Mouse (Mus musculus) midbrain, embryonic 15.5 days (tissue): ENCODE measurements around the gene Ilf2. TPM values are rescaled to one million over a fixed set of nuclear protein-coding genes. Genes with fewer than 3 reads are reported as not detected.

ENCODE experiments used
- ATAC-seq: fragments of 200-750 bp; cut with Nextera tagmentation; replicated peaks from 2 replicates; pipeline ENCODE4 v1.8.0; 2017; ENCODE audit warnings: moderate TSS enrichment
- H3K27ac ChIP-seq: fragments of 300-500 bp; sonication (generic); 2 replicates; pipeline ENCODE4 v1.5.1; 2015; ENCODE audit warnings: mild to moderate bottlenecking, inconsistent platforms
- H3K27me3 ChIP-seq: fragments of 300-500 bp; sonication (generic); replicated peaks from 2 replicates; pipeline ENCODE4 v1.6.1; 2015; ENCODE audit warnings: inconsistent platforms
- H3K36me3 ChIP-seq: fragments of 300-500 bp; sonication (generic); replicated peaks from 2 replicates; pipeline ENCODE4 v1.6.1; 2015; ENCODE audit warnings: inconsistent platforms
- H3K4me1 ChIP-seq: fragments of 300-500 bp; sonication (generic); 2 replicates; pipeline ENCODE4 v1.6.1; 2015; ENCODE audit warnings: inconsistent platforms
- H3K4me2 ChIP-seq: fragments of 300-500 bp; sonication (generic); 2 replicates; pipeline ENCODE4 v1.6.1; 2015; ENCODE audit warnings: inconsistent platforms, mild to moderate bottlenecking, moderate library complexity
- H3K4me3 ChIP-seq: fragments of 300-500 bp; sonication (generic); 2 replicates; pipeline ENCODE4 v1.5.1; 2015; ENCODE audit warnings: mild to moderate bottlenecking, inconsistent platforms
- H3K9ac ChIP-seq: fragments of 300-500 bp; sonication (generic); 2 replicates; pipeline ENCODE4 v1.6.1; 2015; ENCODE audit warnings: mild to moderate bottlenecking, inconsistent platforms
- H3K9me3 ChIP-seq: fragments of 300-500 bp; sonication (generic); 2 replicates; pipeline ENCODE4 v1.6.1; 2016; ENCODE audit warnings: inconsistent platforms
- WGBS: fragments of 180-500 bp; shearing (Covaris S2); methylation state at CpG from one replicate; pipeline ENCODE4 v1.1.7; 2015; ENCODE audit warnings: mixed read lengths; 5-methylcytosine and 5-hydroxymethylcytosine counted together
- polyA plus RNA-seq: library from polyadenylated mRNA; unstranded; fragments of >200 nt; fragmentation: Nextera tagmentation; extraction: Ambion mirVana; gene quantifications from 2 replicates; pipeline ENCODE4 v1.2.1, GENCODE M21; 2015

Gene Ilf2
- polyA plus RNA-seq, 1 experiment from 2014 or later, result 263 TPM

- peak overlapping the region; percentile 49 for H3K4me2 ChIP-seq
Measured at GRCm38 (mm10) chr3:90445417-90446200, 30.3 kb upstream of the Ilf2 start.

GRCm38 (mm10) chr3:90446389-90447122, 29.4 kb upstream of the Ilf2 start:
- Histone ChIP-seq H3K27ac (peak overlapping the region; percentile 81), H3K4me1 (peaks cover 16% of the 10 kb centered on the region), H3K9me3 (no peaks in the 10 kb centered on the region), H3K27me3 (no peaks in the 10 kb centered on the region), H3K4me3 (peak overlapping the region; percentile 28), H3K9ac (peak overlapping the region; percentile 31; the same call in 1 of the 2 replicates), H3K4me2 (peak overlapping the region; percentile 49), H3K36me3 (no peaks in the 10 kb centered on the region)
- peak; percentile 93 for ATAC-seq
- WGBS, result under 1% methylated on average over 17 of the region's 17 CpGs

More at GRCm38 (mm10) chr3:90445417-90446200, 30.3 kb upstream of the Ilf2 start:
- no peaks in the 10 kb centered on the region for H3K9me3 ChIP-seq
- no peak overlapping the region for H3K9ac ChIP-seq
- peak overlapping the region; percentile 81 for H3K27ac ChIP-seq
- WGBS, result 67% methylated on average over 11 of the region's 11 CpGs
- no peak for ATAC-seq
- H3K36me3 ChIP-seq, result no peaks in the 10 kb centered on the region
- H3K27me3 ChIP-seq, result no peaks in the 10 kb centered on the region
- H3K4me3 ChIP-seq, result no peak overlapping the region
- peaks cover 16% of the 10 kb centered on the region for H3K4me1 ChIP-seq

GRCm38 (mm10) chr3:90447123-90447494, 28.8 kb upstream of the Ilf2 start:
- Histone ChIP-seq H3K27me3 (no peaks in the 10 kb centered on the region), H3K4me1 (peaks cover 16% of the 10 kb centered on the region), H3K4me3 (peak overlapping the region; percentile 28), H3K9me3 (no peaks in the 10 kb centered on the region), H3K27ac (peak overlapping the region; percentile 81), H3K36me3 (no peaks in the 10 kb centered on the region), H3K9ac (no peak overlapping the region), H3K4me2 (peak overlapping the region; percentile 49)
- 33% methylated on average over 7 of the region's 7 CpGs for WGBS
- peak; percentile 46 for ATAC-seq

DNA sequence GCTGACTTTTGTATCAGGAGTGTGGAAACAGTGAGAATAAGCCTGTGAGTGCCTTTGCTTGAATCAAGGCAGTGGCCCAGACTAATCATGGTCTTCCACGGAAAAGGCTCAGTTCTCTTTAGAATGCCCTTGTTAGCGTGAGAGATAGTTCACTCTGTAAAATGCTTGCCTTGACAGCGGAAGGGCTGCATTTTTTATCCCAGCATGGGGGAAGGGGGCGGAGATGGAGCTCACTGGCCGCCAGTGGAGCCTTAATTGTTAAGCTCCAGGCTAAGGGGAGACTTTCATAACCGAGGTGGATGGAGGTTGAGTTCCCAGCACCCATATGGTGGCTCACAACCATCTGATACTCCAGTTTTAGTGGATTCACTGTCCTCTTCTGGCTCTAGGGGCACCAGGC, 27.3 kb upstream of the Ilf2 start:
- H3K4me1 ChIP-seq, result peaks cover 16% of the 10 kb centered on the region
- no peak overlapping the region for H3K27ac ChIP-seq
- H3K4me2 ChIP-seq, result no peak overlapping the region
- no peaks in the 10 kb centered on the region for H3K36me3 ChIP-seq
- no peak for ATAC-seq
- H3K9me3 ChIP-seq, result no peaks in the 10 kb centered on the region
- no peak overlapping the region for H3K9ac ChIP-seq
- 31% methylated on average over 6 of the region's 6 CpGs for WGBS
- H3K4me3 ChIP-seq, result no peak overlapping the region
- H3K27me3 ChIP-seq, result no peaks in the 10 kb centered on the region

DNA sequence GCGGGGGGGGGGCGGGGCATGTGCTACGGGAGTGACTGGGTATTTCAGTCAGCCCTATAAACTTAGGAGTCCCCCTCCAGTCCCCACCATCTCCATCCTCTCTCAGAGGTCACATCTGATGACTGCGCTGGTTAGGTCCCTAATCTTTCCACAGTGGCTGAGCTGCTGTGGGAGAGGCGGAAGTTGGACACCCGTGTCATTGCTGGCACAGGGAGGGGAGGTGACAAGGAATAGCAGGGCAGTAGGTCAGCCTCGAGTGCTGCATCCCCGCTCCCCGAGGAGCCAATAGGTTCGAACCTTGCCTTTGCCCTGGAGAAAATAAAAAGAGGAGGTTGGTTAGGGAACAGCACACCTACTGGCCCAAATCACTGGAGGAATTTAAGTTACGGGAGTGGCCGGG, 25.1 kb upstream of the Ilf2 start:
- Histone ChIP-seq H3K9me3 (no peaks in the 10 kb centered on the region), H3K4me1 (peaks cover 11% of the 10 kb centered on the region), H3K4me3 (no peak overlapping the region), H3K9ac (no peak overlapping the region), H3K4me2 (no peak overlapping the region), H3K27me3 (no peaks in the 10 kb centered on the region), H3K36me3 (no peaks in the 10 kb centered on the region), H3K27ac (no peak overlapping the region)
- 35% methylated on average over 12 of the region's 12 CpGs for WGBS
- ATAC-seq, result no peak

- Histone ChIP-seq H3K4me3 (no peak overlapping the region), H3K4me2 (no peak overlapping the region), H3K9me3 (no peaks in the 10 kb centered on the region), H3K4me1 (peaks cover 5% of the 10 kb centered on the region), H3K27me3 (no peaks in the 10 kb centered on the region), H3K36me3 (no peaks in the 10 kb centered on the region), H3K27ac (no peak overlapping the region), H3K9ac (no peak overlapping the region)
- no peak for ATAC-seq
- WGBS, result 46% methylated on average over 10 of the region's 10 CpGs
Measured at GRCm38 (mm10) chr3:90451396-90452095, 24.4 kb upstream of the Ilf2 start.

- H3K27ac ChIP-seq, result no peak overlapping the region
- WGBS, result 85% methylated on average over 14 of the region's 14 CpGs
- ATAC-seq, result no peak
Measured at GRCm38 (mm10) chr3:90454931-90455330, 21.0 kb upstream of the Ilf2 start.

GRCm38 (mm10) chr3:90459727-90460126, 16.2 kb upstream of the Ilf2 start:
- no peak overlapping the region for H3K4me3 ChIP-seq
- H3K36me3 ChIP-seq, result no peaks in the 10 kb centered on the region
- H3K4me2 ChIP-seq, result no peak overlapping the region
- peaks cover 24% of the 10 kb centered on the region for H3K27me3 ChIP-seq
- no peak for ATAC-seq
- no peak overlapping the region for H3K27ac ChIP-seq
- H3K9ac ChIP-seq, result no peak overlapping the region
- no peaks in the 10 kb centered on the region for H3K4me1 ChIP-seq
- no peaks in the 10 kb centered on the region for H3K9me3 ChIP-seq
- WGBS, result 81% methylated on average over 9 of the region's 9 CpGs

More at GRCm38 (mm10) chr3:90454931-90455330, 21.0 kb upstream of the Ilf2 start:
- H3K27me3 ChIP-seq, result no peaks in the 10 kb centered on the region
- H3K4me1 ChIP-seq, result no peaks in the 10 kb centered on the region
- H3K9ac ChIP-seq, result no peak overlapping the region
- no peaks in the 10 kb centered on the region for H3K36me3 ChIP-seq
- H3K4me2 ChIP-seq, result no peak overlapping the region
- H3K9me3 ChIP-seq, result no peaks in the 10 kb centered on the region
- no peak overlapping the region for H3K4me3 ChIP-seq

DNA sequence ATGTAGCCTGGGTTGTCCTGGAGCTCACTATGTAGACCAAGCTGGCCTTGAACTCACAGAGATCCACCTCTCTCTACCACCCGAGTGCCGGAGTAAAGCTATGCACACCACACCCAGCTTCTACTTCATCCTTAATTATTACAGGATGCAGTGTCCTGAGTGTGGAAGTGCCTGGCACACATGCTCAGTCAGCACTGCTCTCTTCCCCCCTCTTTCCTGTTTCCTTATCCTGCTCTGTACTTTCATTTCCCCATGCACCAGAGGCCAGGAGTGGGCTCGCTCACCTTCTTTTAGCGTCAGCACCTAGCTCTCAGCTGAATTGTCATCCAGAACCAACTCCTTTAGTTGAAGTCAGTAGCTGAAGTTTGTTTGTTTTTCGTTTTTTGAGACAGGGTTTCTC, 15.6 kb upstream of the Ilf2 start:
- peaks cover 30% of the 10 kb centered on the region for H3K27me3 ChIP-seq
- WGBS, result 75% methylated on average over 5 of the region's 5 CpGs
- no peak overlapping the region for H3K27ac ChIP-seq
- H3K9me3 ChIP-seq, result no peaks in the 10 kb centered on the region
- no peak for ATAC-seq
- no peaks in the 10 kb centered on the region for H3K36me3 ChIP-seq
- H3K4me1 ChIP-seq, result peaks cover 5% of the 10 kb centered on the region
- no peak overlapping the region for H3K9ac ChIP-seq
- no peak overlapping the region for H3K4me3 ChIP-seq
- H3K4me2 ChIP-seq, result no peak overlapping the region

DNA sequence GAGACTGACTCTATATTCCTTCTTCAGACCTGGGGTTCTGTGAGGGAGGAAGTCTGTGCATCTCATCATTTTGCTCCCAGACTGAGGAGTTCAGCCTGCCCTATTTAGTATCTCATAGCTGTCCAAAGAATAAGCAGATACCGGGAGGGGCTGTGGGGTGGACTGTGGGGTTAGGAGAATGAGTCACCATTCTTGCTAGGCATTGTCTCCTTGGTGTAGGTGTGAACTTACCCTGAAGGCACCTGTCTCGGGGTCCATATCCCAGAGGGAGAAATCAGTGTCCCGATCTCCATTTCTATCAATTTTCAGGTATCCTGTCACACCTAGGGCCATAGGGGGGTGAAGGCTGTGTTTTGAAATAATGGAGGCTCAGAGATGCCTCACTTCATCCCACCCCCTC, 14.0 kb upstream of the Ilf2 start:
- WGBS, result 96% methylated on average over 3 of the region's 3 CpGs

GRCm38 (mm10) chr3:90462579-90462978, 13.3 kb upstream of the Ilf2 start:
- H3K4me2 ChIP-seq, result no peak overlapping the region
- peaks cover 41% of the 10 kb centered on the region for H3K27me3 ChIP-seq
- H3K4me1 ChIP-seq, result peaks cover 15% of the 10 kb centered on the region
- no peak overlapping the region for H3K27ac ChIP-seq
- ATAC-seq, result no peak
- H3K9ac ChIP-seq, result no peak overlapping the region
- no peaks in the 10 kb centered on the region for H3K36me3 ChIP-seq
- H3K9me3 ChIP-seq, result no peaks in the 10 kb centered on the region
- 24% methylated on average over 7 of the region's 7 CpGs for WGBS
- no peak overlapping the region for H3K4me3 ChIP-seq

More for the DNA sequence above, 14.0 kb upstream of the Ilf2 start:
- Histone ChIP-seq H3K4me1 (peaks cover 15% of the 10 kb centered on the region), H3K27ac (no peak overlapping the region), H3K4me2 (no peak overlapping the region), H3K27me3 (peaks cover 41% of the 10 kb centered on the region), H3K9ac (no peak overlapping the region), H3K36me3 (no peaks in the 10 kb centered on the region), H3K4me3 (no peak overlapping the region), H3K9me3 (no peaks in the 10 kb centered on the region)
- ATAC-seq, result no peak

- peaks cover 15% of the 10 kb centered on the region for H3K4me1 ChIP-seq
- peak overlapping the region; percentile 96 for H3K4me2 ChIP-seq
- no peaks in the 10 kb centered on the region for H3K9me3 ChIP-seq
- peak overlapping the region; percentile 33; the same call in 1 of the 2 replicates for H3K9ac ChIP-seq
- WGBS, result 12% methylated on average over 37 of the region's 37 CpGs
- ATAC-seq, result peak; percentile 49
- H3K36me3 ChIP-seq, result no peaks in the 10 kb centered on the region
- H3K27ac ChIP-seq, result no peak overlapping the region
- peak overlapping the region; percentile 51 for H3K4me3 ChIP-seq
- H3K27me3 ChIP-seq, result peaks cover 41% of the 10 kb centered on the region
Measured at GRCm38 (mm10) chr3:90464552-90465080, 11.3 kb upstream of the Ilf2 start.
